Mouse (Mus musculus): ENCODE results near the gene Ablim2.

Ablim2 gene

DNA sequence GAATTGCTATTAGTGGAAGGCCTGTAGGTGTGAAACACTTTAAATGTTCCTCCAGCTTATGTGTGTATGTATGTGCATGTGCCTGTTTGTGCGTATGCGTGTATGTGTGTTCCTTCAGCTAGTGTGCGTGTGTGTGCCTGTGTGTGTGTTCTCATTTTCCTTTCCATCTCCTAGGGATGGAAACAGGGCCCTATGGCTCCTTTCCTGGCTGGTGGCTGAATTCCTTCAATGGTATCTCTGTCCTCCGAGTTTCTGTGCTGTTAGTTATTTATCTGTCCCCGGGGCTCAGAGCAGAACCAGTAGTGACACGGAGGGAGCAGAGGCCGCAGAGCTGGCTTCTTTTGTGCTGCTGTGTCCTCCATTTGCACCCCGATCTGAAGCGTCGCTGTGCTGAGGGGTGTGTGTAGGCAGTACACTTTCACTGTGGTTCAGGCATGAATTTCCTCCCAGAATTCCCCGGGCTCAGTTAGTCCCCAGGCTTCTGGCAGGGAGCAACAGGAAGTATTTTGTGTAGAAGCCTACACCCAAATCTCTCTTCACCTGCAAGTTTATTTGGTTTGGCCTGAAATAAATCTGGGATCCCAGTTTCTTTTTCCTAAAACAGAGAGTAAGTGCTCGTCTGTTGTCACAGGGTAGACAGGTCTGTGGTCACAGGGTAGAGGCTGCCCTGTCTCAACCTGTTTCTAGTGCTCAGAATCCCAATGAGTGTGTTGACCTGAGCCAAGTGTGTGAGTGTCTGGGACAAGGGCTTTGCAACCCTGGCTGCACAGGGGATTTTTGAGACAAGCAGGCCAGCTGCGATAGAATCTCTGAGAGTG lies 151.2 kb downstream of the Ablim2 start:
- no peak for DNase-seq (ENCODE audit: low read depth, low spot score)

- DNase-seq (ENCODE audit: low read depth, low spot score), result no peak
Measured at GRCm38 (mm10) chr5:35915629-35916300, 158.1 kb downstream of the Ablim2 start.

DNA sequence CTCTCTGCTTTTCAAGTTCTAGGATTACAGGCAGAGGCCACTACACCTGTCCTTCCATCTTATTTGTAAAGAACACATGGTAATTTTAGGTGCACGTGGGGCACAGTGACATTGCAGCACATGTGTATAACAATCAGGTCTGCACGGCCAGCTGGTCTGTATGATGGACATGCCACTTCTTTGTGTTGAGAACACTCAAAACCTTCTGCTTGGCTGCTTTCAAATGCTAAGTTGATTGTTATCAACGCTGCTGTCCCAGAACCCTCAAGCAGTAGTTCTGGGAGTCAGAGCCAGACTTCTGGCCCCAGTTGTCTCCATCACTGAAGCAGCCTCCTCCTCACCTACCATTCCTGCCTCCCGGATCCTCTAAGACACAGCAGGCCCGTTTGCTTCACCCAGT lies 159.0 kb downstream of the Ablim2 start:
- DNase-seq (ENCODE audit: low read depth, low spot score), result no peak

DNA sequence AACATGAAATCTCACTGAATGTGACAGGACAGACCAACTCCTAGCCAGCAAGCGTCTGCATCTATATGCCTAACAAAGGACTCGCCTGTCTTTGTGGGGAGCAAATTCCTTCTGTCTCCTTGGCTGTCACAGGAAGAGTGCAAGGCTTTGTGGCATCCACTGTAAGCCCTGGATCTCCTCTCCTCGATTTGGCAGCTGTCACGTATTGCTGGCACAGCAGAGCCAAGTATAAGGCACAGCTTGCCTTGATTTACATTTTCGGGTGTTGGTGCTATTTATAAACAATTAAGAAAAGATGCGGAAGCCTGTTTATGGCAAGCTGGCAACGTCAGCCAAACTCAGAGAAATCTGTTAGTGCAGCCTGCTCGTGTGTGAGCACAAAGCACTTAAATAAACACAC lies 160.7 kb downstream of the Ablim2 start:
- no peak for DNase-seq (ENCODE audit: low read depth, low spot score)

- no peak for DNase-seq (ENCODE audit: low read depth, low spot score)
Measured at GRCm38 (mm10) chr5:35920076-35920475, 162.4 kb downstream of the Ablim2 start.

- DNase-seq (ENCODE audit: low read depth, low spot score), result no peak
Measured at GRCm38 (mm10) chr5:35920557-35920956, 162.9 kb downstream of the Ablim2 start.

- no peak for DNase-seq (ENCODE audit: low read depth, low spot score)
Measured at GRCm38 (mm10) chr5:35921141-35921540, 163.5 kb downstream of the Ablim2 start.

- no peak for DNase-seq (ENCODE audit: low read depth, low spot score)
Measured at GRCm38 (mm10) chr5:35921595-35922254, 164.0 kb downstream of the Ablim2 start.

DNA sequence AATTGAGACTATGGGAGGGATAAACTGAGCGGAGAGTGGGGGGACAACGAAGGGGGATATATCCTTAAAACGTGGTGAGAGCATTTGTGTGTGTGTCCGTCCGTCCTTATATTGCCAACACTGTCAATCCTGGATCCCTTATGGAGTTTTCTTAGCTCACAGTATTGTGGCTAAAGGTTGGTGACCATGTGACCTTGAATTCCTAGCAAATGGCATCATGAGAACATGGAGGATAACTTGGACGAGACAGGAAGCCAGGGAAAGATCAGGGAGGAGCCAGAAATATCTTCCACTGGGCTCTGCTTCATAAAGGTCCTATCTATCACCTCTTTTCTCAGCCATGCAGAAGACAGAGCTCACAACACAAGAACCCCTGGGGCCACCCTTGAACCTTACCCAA lies 165.8 kb downstream of the Ablim2 start:
- no peak for DNase-seq (ENCODE audit: low read depth, low spot score)

DNA sequence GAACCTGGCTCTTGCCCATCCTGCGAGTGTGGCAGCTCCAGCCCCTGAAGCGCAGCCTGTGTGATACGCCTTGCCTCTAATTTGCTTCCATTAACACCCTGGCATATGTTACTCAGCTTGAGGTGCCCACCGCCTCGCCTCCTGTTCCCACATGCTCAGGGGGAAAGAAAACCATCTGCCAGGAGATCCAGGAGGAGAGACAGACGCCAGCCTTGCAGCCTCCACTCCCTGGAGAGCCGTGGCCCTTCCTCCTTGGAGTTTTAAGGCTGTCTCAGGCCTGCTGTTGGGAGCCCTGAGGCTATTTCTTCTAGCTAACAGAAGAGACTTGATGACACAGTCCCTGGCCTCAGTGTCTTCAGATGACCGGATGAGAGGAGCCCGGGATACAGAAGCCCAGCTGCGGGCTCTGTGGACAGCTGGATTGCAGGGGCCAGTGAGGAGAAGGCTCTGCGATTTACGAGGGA lies 167.5 kb downstream of the Ablim2 start:
- DNase-seq (ENCODE audit: low read depth, low spot score), result no peak

GRCm38 (mm10) chr5:35926511-35926910 lies 168.8 kb downstream of the Ablim2 start:
- no peak for DNase-seq (ENCODE audit: low read depth, low spot score)

DNA sequence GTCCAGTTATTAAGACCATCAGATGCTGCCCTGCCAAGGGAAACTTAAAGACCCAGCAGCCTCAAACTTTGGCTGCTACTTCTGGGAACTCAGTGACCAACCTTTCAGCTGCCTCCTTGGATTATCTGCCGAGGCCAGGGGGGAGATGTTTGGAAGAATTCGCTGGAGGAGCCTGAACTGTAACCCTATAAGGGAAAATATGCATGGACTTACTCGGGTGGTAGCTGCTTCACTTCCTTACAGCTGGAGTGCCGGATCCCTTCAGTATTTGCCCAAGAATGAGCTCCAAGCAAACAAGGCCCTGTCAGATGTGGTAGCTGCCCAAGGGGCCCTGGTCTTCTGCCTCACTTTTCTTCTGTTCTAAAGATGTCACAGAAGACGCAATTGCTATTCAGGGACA lies 173.6 kb downstream of the Ablim2 start:
- DNase-seq (ENCODE audit: low read depth, low spot score), result no peak

- no peak for DNase-seq (ENCODE audit: low read depth, low spot score)
Measured at GRCm38 (mm10) chr5:35933059-35933458, 175.4 kb downstream of the Ablim2 start.
